Mouse (Mus musculus): ENCODE data around the gene Fam45a.

GRCm38 (mm10) chr19:60782034-60782433 is 29.4 kb upstream of the Fam45a start:
- TF ChIP-seq CTCF (IDR thresholded peaks at IDR 0.05; ENCODE audit: control insufficient read depth, insufficient read depth, insufficient replicate concordance, low read depth, low read length) = no peak
- TF ChIP-seq POLR2A (IDR thresholded peaks at IDR 0.05; ENCODE audit: control insufficient read depth, low read depth, low read length) = no peak
